Comparison of ENCODE assay signal across 9 mouse cellular contexts in the genomic region with DNA sequence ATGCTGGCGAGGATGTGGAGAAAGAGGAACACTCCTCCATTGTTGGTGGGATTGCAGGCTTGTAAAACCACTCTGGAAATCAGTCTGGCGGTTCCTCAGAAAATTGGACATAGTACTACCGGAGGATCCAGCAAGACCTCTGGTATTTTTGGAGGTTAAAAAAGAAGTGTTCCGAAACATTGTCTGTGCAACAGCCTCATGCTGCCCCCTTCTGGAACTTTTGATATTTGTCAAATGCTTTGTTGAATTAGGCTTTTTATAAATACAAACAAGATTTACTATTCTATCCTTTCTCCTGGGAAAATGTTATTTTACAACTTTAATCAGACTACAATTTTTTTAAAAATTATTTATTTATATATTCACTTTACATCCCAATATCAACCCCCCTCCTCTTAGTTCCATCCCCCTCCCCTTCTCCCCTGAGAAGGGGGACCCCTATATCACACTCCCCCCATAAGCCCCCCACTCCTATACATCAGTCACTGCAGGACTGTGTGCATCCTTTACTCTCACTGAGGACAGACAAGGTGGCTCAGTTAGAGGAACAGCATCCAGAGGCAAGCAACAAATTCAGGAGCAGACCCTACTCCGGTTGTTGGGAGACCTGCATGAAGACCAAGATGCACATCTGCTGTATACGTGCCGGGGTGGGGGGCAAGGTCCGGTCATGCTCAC. TPM values are rescaled to one million over a fixed set of nuclear protein-coding genes. Genes with fewer than 3 reads are reported as not detected.
DNase-seq lines count a peak whose midpoint lies in the region; ATAC-seq and TF ChIP-seq lines count a peak whose summit lies in the region.
"Had no signal": no experiment of that assay in that cellular context is flagged by ENCODE, and none has a peak within 500 bp of the region (broad histone marks: within the 10 kb centered on the region; RNA-seq: fewer than 3 reads in every experiment).

No protein-coding gene starts in this region.

- H3K27me3 ChIP-seq in heart, adult 2 months (ENCODE audit: control insufficient read depth, insufficient read depth, low read length), result no peaks in the 10 kb centered on the region
- no peaks in the 10 kb centered on the region for H3K27me3 ChIP-seq in neural tube, embryonic 12.5 days (replicated peaks)
- no peaks in the 10 kb centered on the region for H3K27me3 ChIP-seq in neural tube, embryonic 15.5 days (replicated peaks)

- WGBS in heart, adult 2 months, result 57% methylated on average over 7 of the region's 8 CpGs
- WGBS in neural tube, embryonic 12.5 days, result 78% methylated on average over 7 of the region's 8 CpGs
- WGBS in neural tube, embryonic 15.5 days, result 77% methylated on average over 7 of the region's 8 CpGs

- H3K4me2 ChIP-seq in neural tube, embryonic 12.5 days (replicated peaks), result no peak overlapping the region
- H3K4me2 ChIP-seq in neural tube, embryonic 15.5 days, result no peak overlapping the region

- no peak overlapping the region for H3K4me3 ChIP-seq in heart, adult 2 months
- no peak overlapping the region for H3K4me3 ChIP-seq in neural tube, embryonic 12.5 days
- no peak overlapping the region for H3K4me3 ChIP-seq in neural tube, embryonic 15.5 days (replicated peaks)

- no peaks in the 10 kb centered on the region for H3K36me3 ChIP-seq in heart, adult 2 months (ENCODE audit: control insufficient read depth, insufficient read depth, low read length)
- H3K36me3 ChIP-seq in neural tube, embryonic 12.5 days, result no peaks in the 10 kb centered on the region
- no peaks in the 10 kb centered on the region for H3K36me3 ChIP-seq in neural tube, embryonic 15.5 days

- no peaks in the 10 kb centered on the region for H3K4me1 ChIP-seq in heart, adult 2 months (ENCODE audit: control insufficient read depth, insufficient read depth, low read length)
- H3K4me1 ChIP-seq in neural tube, embryonic 12.5 days, result no peaks in the 10 kb centered on the region
- no peaks in the 10 kb centered on the region for H3K4me1 ChIP-seq in neural tube, embryonic 15.5 days

- intact Hi-C loops in heart, adult 2 months (cut with DNase I), result loop anchor here (2.0 kb wide), 1 partner anchor 141 kb away; no protein-coding TSS in a partner anchor
- intact Hi-C loops in heart, postnatal 25 days (cut with DNase I), result no loop called here

- no peak for DNase-seq in heart, adult 2 months
- DNase-seq in heart, adult 8-10 months (ENCODE audit: low spot score), result no peak
- peak; percentile 82 to 84 for DNase-seq in cerebellum, postnatal 14 days
- DNase-seq in mesoderm, embryonic 11.5 days (ENCODE audit: low read depth, low spot score), result peak; percentile 36
- DNase-seq in ovary, postnatal 10 days (ENCODE audit: low spot score), result no peak
- no peak for DNase-seq in heart, postnatal 25 days (ENCODE audit: low spot score)

- no peaks in the 10 kb centered on the region for H3K79me2 ChIP-seq in heart, adult 2 months (replicated peaks; ENCODE audit: control insufficient read depth, insufficient read depth, low read length)

- TF ChIP-seq EP300 in heart, adult 2 months (IDR thresholded peaks at IDR 0.05; ENCODE audit: insufficient read depth, low read depth, low read length), result no peak

- no peak overlapping the region for H3K27ac ChIP-seq in heart, adult 2 months
- no peak overlapping the region for H3K27ac ChIP-seq in neural tube, embryonic 12.5 days
- no peak overlapping the region for H3K27ac ChIP-seq in neural tube, embryonic 15.5 days (replicated peaks)

- peak; percentile 53; the same call in 1 of the 2 replicates for ATAC-seq in neural tube, embryonic 12.5 days (ENCODE audit: low FRiP score, low read depth)
- no peak for ATAC-seq in neural tube, embryonic 15.5 days (ENCODE audit: low FRiP score)

- TF ChIP-seq CTCF in heart, adult 2 months (IDR thresholded peaks at IDR 0.05), result peak; percentile 64

- H3K9ac ChIP-seq in heart, adult 2 months (ENCODE audit: low read depth, low read length), result no peak overlapping the region
- H3K9ac ChIP-seq in neural tube, embryonic 12.5 days, result no peak overlapping the region
- H3K9ac ChIP-seq in neural tube, embryonic 15.5 days (replicated peaks), result no peak overlapping the region

- TF ChIP-seq POLR2A in heart, adult 2 months (IDR thresholded peaks at IDR 0.05; ENCODE audit: insufficient read depth, low read depth, low read length), result no peak

- H3K9me3 ChIP-seq in neural tube, embryonic 12.5 days, result no peaks in the 10 kb centered on the region
- no peaks in the 10 kb centered on the region for H3K9me3 ChIP-seq in neural tube, embryonic 15.5 days (replicated peaks)

RNA-seq across cellular contexts. Expression of a gene that starts 38.3 kb away (rescaled TPM):
- not detected for total RNA-seq in heart, adult 2 months (2021)
- 0.41 TPM in 1 of 2 replicates, not detected in the other for polyA plus RNA-seq in heart, adult 2 months (2012; rRNA removed)
- total RNA-seq in heart, adult 8-10 months (2022), result not detected
- polyA plus RNA-seq in neural tube, embryonic 12.5 days (2016; fragmentation: Nextera tagmentation; extraction: Ambion mirVana), result 0.54 and 0.58 TPM in 2 replicates
- polyA plus RNA-seq in neural tube, embryonic 15.5 days (2015; fragmentation: Nextera tagmentation; extraction: Ambion mirVana), result 1.8 and 12.7 TPM in 2 replicates
- total RNA-seq in heart, postnatal 25 days (2021), result not detected
- total RNA-seq: hematopoietic stem cell, adult 5-6 weeks had no signal

Comparison
In these comparisons a context has a peak if more than half of its experiments do, and no peak if none do; other contexts are left out.
1. DNase-seq: peak in cerebellum, postnatal 14 days (2 of 2) and mesoderm, embryonic 11.5 days (single experiment); none in heart, adult 2 months (0 of 2), heart, adult 8-10 months (single experiment), ovary, postnatal 10 days (single experiment) and heart, postnatal 25 days (single experiment).